Mouse (Mus musculus): ENCODE data around the gene Sh3gl3.

Sh3gl3 gene

DNA sequence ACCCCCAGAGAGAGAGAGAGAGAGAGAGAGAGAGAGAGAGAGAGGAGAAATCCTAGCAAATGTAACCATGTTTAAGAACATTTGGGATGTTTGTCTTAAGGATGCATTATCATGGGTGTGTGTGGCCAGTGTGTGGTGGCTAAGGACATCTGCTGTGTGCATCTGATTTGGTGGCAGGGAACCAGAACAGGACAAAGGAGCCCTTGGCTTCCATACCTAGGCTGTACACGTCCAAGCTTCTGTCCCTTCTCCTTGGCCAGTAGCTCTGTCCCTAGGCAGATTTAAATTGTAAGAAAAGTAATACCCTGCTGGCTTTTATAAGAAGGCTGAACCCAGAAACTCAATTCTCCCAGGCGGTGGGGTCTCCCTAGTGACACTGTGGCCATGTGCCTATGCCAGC is 121.0 kb downstream of the Sh3gl3 start:
- no peak for DNase-seq

- no peak for DNase-seq
Measured at GRCm38 (mm10) chr7:82308398-82308797, 134.8 kb downstream of the Sh3gl3 start.

GRCm38 (mm10) chr7:82318515-82318914 is 144.9 kb downstream of the Sh3gl3 start:
- no peak for DNase-seq

DNA sequence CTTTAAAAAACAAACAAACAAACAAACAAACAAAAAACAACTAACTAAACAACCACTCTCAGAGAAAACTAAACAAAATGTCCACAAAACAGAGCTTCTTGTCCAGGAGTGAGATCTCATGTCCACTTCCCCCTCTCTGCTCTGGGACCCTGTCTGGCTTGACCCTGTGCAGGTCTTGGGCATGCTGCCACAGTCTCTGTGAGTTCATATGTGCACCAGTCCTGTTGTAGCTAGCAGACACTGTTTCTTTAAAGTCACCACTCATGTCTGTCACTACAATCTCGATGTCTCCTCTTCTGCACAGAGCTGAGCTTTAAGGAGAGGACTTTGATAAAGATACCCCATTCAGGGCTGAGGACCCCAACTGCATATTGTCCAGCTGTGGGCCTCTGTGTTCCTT is 153.0 kb downstream of the Sh3gl3 start:
- no peak for DNase-seq

DNA sequence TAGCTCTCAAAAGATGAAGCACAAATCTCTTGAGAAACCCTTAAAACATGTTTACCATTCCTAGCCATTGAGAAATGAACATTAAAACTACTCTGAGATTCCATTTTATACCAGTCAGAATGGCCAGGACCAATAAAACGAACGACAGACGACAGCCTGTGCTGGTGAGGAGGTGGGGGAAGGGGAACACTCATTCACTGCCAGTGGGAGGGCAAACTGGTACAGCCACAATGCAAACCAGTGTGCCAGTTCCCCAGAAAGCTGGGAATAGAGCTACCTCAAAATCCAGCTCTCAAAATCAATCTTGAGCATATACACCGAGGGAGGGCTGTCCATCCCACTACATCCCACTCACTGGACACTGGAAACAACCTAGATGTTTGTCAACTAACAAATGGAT is 153.6 kb downstream of the Sh3gl3 start:
- DNase-seq: no peak

GRCm38 (mm10) chr7:82327881-82328280 is 154.2 kb downstream of the Sh3gl3 start:
- DNase-seq: no peak

- no peak for DNase-seq
Measured at GRCm38 (mm10) chr7:82329831-82330230, 156.2 kb downstream of the Sh3gl3 start.

- no peak for DNase-seq
Measured at GRCm38 (mm10) chr7:82330860-82331259, 157.2 kb downstream of the Sh3gl3 start.

GRCm38 (mm10) chr7:82334000-82334399 is 160.4 kb downstream of the Sh3gl3 start:
- DNase-seq: no peak

- DNase-seq: peak; percentile 39
Measured at GRCm38 (mm10) chr7:82335211-82336121, 161.8 kb downstream of the Sh3gl3 start, which contains the start of gene Adamtsl3. TSS of gene Adamtsl3 (plus strand) at chr7:82335694.

DNA sequence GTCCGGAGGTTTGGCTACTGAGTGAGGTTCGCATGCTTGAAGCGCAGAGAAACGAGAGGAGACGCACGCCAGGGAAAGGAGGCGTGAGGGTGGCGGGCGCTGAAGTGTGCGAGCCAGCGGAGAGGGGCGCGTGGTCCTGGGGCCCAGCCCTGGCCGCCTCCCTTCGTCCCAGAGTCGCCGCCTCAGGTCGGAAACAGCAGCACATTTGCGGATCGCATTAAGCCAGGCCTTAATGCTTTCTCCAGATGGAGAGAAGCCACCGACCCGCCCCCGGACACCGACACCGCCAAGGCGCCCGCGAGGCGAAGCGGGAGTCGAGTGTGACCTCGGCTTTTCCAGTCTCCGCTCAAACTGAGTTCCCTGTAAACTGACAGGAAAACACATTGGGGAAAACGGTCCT is 162.5 kb downstream of the Sh3gl3 start:
- peak; percentile 5 for DNase-seq

DNA sequence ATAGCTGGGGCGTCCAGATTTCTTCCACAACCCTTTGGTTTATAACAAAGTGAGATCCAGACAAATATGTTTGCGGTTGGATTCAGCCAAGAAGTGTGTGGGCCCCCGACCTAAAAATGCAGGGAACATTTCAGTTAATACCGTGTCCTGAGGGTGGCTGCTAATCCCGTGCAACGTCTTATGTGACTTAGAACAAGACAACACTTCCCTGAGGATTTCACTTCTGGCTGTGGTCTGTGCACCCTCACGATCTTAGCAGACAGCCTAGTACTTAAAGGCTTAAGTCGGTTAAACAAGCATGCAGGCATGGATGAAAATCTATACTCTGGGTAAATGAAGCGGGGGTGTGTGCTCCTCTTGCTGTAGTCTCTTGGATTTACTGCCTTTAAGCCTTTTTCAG is 164.5 kb downstream of the Sh3gl3 start:
- no peak for DNase-seq

- DNase-seq: no peak
Measured at GRCm38 (mm10) chr7:82338532-82338931, 164.9 kb downstream of the Sh3gl3 start.

DNA sequence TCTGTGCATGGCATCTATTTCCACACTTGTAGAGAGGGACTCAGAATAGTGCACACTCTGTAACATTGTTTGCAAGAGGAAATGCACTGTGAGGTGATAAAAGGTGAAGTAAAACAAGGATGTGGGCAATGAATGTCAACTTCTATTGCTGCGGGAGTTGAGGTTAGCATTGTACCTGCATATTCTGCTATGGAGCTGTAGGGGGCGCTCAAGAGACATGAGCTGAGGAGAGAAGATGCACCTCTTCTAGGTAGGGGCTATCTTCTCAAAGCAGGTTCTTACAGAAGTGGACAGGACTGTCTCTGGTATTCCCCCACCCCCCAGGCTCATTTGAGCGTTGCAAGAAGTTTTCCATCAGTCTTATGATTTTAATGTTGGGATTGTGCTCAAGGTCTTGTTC is 165.6 kb downstream of the Sh3gl3 start:
- DNase-seq: no peak

- no peak for DNase-seq
Measured at GRCm38 (mm10) chr7:82341476-82341875, 167.8 kb downstream of the Sh3gl3 start.

GRCm38 (mm10) chr7:82346706-82347105 is 173.1 kb downstream of the Sh3gl3 start:
- no peak for DNase-seq

DNA sequence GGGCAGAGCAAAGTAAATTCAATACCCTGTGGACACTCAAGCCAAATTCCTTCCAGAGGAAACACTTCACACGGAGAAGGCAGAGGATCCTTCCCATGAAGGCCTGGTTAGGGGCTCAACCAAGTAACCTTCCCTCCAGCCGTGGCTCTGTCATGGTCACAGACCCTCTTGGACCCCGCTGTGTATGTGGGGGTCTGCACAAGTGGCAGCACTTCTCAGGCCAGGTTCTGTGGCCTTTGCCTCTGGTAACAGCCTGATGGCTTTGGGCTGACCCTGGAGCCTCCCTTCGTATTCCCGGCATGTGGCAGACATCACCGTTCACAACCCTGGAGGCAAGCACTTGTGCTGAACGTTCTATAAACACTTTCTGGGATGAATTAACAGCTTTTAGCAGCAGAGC is 176.2 kb downstream of the Sh3gl3 start:
- no peak for DNase-seq

DNA sequence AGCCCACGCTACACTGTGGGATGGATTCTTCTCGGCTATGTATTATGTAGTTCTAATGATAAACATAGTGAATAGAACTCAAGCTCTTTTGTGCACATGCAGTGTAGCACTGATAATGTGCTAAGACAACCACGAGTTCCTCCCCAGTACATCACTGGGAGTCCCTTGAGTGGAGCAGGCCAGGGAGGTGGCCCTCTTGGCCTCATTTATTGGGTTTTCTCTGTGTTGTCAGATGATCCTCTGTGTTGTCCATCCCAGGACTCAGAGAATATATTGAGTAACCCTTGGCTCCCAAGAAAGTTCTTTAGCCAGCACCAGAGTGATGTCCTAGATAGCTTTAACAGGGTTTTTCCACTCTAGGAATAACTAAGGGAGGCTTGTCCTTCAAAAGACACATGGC is 176.8 kb downstream of the Sh3gl3 start:
- no peak for DNase-seq
